ENCODE assay signal across 11 mouse cellular contexts in the genomic region with DNA sequence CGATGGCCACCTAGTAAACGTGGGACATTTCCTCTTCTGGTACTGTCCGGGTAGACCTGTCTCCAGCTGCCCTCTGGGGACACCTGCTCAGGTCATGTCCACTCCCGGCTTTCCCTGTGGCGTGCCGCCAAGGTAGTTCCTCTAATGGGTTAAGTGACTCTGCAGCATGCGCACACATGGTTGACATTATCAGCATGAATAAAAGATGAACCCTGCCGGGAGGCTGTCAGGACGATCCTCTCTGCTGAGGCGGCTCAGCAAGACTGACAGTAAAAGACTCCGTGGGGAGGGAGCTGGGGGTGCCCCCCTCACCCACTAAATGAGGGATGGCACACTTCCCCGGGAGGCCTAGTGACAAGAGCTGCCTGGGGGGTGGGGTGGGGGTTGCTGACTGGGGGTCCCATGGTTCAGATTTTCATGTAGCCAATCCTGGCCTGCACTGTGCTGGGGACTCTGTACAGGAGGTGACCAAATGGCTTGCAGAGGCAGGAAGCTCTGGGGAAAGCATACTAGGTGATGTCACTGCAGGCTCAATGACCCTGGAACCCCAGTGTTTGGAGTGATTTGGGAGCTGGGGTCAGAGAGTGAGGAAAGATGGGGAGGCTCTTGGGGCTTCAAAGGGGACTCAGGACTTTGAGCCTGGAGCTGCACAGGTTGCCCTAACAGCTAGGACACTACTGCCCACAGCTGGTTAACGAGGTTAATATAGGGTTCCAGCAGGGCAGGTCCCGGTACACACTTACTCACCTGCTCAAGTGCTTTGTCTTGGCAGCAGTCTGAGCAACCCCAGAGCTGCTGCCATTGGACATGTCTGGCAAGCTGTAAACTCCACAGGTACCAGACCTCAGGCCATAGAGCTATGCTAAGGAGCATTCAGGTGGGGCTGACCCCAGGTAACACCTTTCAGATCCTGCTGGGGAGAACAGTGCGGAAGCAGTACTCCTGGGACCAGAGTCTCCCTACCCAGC.
DNase-seq lines count a peak whose midpoint lies in the region; ATAC-seq lines count a peak whose summit lies in the region.
"Had no signal": no experiment of that assay in that cellular context is flagged by ENCODE, and none has a peak within 500 bp of the region (broad histone marks: within the 10 kb centered on the region; RNA-seq: fewer than 3 reads in every experiment).

No protein-coding gene starts in this region.

- 0 out of 2 replicates have a peak overlapping the region, but pooled peaks have one; percentile 2 for H3K9ac ChIP-seq in liver, embryonic 13.5 days
- no peak overlapping the region for H3K9ac ChIP-seq in liver, embryonic 11.5 days (ENCODE audit: low read depth, low read length)
- 0 out of 2 replicates have a peak overlapping the region, but pooled peaks have one; percentile 12 for H3K9ac ChIP-seq in limb, embryonic 12.5 days (replicated peaks)
- H3K9ac ChIP-seq in midbrain, embryonic 11.5 days (ENCODE audit: low read length), result no peak overlapping the region

- H3K27me3 ChIP-seq in liver, embryonic 13.5 days, result peaks cover 26% of the 10 kb centered on the region
- H3K27me3 ChIP-seq in liver, embryonic 11.5 days (replicated peaks; ENCODE audit: control insufficient read depth, insufficient read depth, low read length), result no peaks in the 10 kb centered on the region; the same call in 1 of the 2 replicates
- peaks cover 30% of the 10 kb centered on the region for H3K27me3 ChIP-seq in limb, embryonic 12.5 days
- no peaks in the 10 kb centered on the region for H3K27me3 ChIP-seq in midbrain, embryonic 11.5 days (ENCODE audit: control insufficient read depth, insufficient read depth, low read length)

- 43% methylated on average over 15 of the region's 15 CpGs for WGBS in liver, embryonic 13.5 days (ENCODE audit: insufficient replicate concordance)
- WGBS in liver, embryonic 11.5 days, result 57% methylated on average over 15 of the region's 15 CpGs
- 39% methylated on average over 15 of the region's 15 CpGs for WGBS in limb, embryonic 12.5 days
- 44% methylated on average over 15 of the region's 15 CpGs for WGBS in midbrain, embryonic 11.5 days

- H3K36me3 ChIP-seq in liver, embryonic 13.5 days, result no peaks in the 10 kb centered on the region
- no peaks in the 10 kb centered on the region for H3K36me3 ChIP-seq in liver, embryonic 11.5 days (ENCODE audit: control insufficient read depth, insufficient read depth, low read length)
- no peaks in the 10 kb centered on the region for H3K36me3 ChIP-seq in limb, embryonic 12.5 days
- H3K36me3 ChIP-seq in midbrain, embryonic 11.5 days (ENCODE audit: control insufficient read depth, insufficient read depth, low read length), result no peaks in the 10 kb centered on the region

- no peak overlapping the region for H3K4me3 ChIP-seq in liver, embryonic 13.5 days (replicated peaks)
- no peak overlapping the region for H3K4me3 ChIP-seq in liver, embryonic 11.5 days (ENCODE audit: low read depth, low read length)
- H3K4me3 ChIP-seq in limb, embryonic 12.5 days (replicated peaks), result no peak overlapping the region
- H3K4me3 ChIP-seq in midbrain, embryonic 11.5 days (ENCODE audit: low read depth, low read length), result no peak overlapping the region

- ATAC-seq in liver, embryonic 13.5 days (ENCODE audit: low read depth), result peak; percentile 25; the same call in 1 of the 2 replicates
- ATAC-seq in liver, embryonic 11.5 days (replicated peaks; ENCODE audit: low FRiP score), result no peak; the same call in 1 of the 2 replicates
- ATAC-seq in limb, embryonic 12.5 days (ENCODE audit: insufficient number of reproducible peaks, insufficient read depth, low FRiP score, low TSS enrichment, low read depth), result no peak
- peak; percentile 66 for ATAC-seq in midbrain, embryonic 11.5 days (ENCODE audit: low FRiP score)

- DNase-seq in liver, embryonic 13.5 days, result no peak
- DNase-seq in liver, embryonic 11.5 days (ENCODE audit: low spot score), result no peak
- DNase-seq in midbrain, embryonic 11.5 days (ENCODE audit: low spot score, missing footprints), result no peak
- DNase-seq in spleen, postnatal 36 days (ENCODE audit: low spot score in 2 of 2), result no peak
- no peak for DNase-seq in spleen, adult 12 weeks (ENCODE audit: low spot score)
- no peak for DNase-seq in left cerebral cortex, adult 11 months (ENCODE audit: low spot score)
- no peak for DNase-seq in right cerebral cortex, postnatal 14 days
- DNase-seq: cerebellum, adult 8-10 months; right cerebral cortex, postnatal 4 days; thymus, postnatal 36 days had no signal

- H3K4me1 ChIP-seq in liver, embryonic 13.5 days (replicated peaks), result peaks cover 42% of the 10 kb centered on the region
- H3K4me1 ChIP-seq in liver, embryonic 11.5 days (replicated peaks; ENCODE audit: control insufficient read depth, insufficient read depth, low read length), result peaks cover 28% of the 10 kb centered on the region
- H3K4me1 ChIP-seq in limb, embryonic 12.5 days (replicated peaks), result peaks cover 55% of the 10 kb centered on the region
- H3K4me1 ChIP-seq in midbrain, embryonic 11.5 days (ENCODE audit: control insufficient read depth, insufficient read depth, low read length), result peaks cover 24% of the 10 kb centered on the region

- no peak overlapping the region for H3K4me2 ChIP-seq in liver, embryonic 13.5 days
- H3K4me2 ChIP-seq in liver, embryonic 11.5 days, result no peak overlapping the region
- H3K4me2 ChIP-seq in limb, embryonic 12.5 days, result no peak overlapping the region
- no peak overlapping the region for H3K4me2 ChIP-seq in midbrain, embryonic 11.5 days

- H3K27ac ChIP-seq in liver, embryonic 13.5 days, result no peak overlapping the region
- no peak overlapping the region for H3K27ac ChIP-seq in liver, embryonic 11.5 days (ENCODE audit: low read depth, low read length)
- no peak overlapping the region for H3K27ac ChIP-seq in limb, embryonic 12.5 days
- peak overlapping the region; percentile 57 for H3K27ac ChIP-seq in midbrain, embryonic 11.5 days (ENCODE audit: low read depth, low read length)

- H3K9me3 ChIP-seq in liver, embryonic 13.5 days (replicated peaks), result no peaks in the 10 kb centered on the region
- H3K9me3 ChIP-seq in liver, embryonic 11.5 days (ENCODE audit: control insufficient read depth, low read length), result no peaks in the 10 kb centered on the region
- peaks cover 7% of the 10 kb centered on the region; the same call in 1 of the 2 replicates for H3K9me3 ChIP-seq in limb, embryonic 12.5 days
- H3K9me3 ChIP-seq in midbrain, embryonic 11.5 days (ENCODE audit: control insufficient read depth, low read length), result no peaks in the 10 kb centered on the region

Comparison
In these comparisons a context has a peak if more than half of its experiments do, and no peak if none do; other contexts are left out.
1. ATAC-seq: peak in liver, embryonic 13.5 days (single experiment) and midbrain, embryonic 11.5 days (single experiment); none in liver, embryonic 11.5 days (single experiment) and limb, embryonic 12.5 days (single experiment).
2. H3K9ac ChIP-seq: peak in liver, embryonic 13.5 days (single experiment) and limb, embryonic 12.5 days (single experiment); none in liver, embryonic 11.5 days (single experiment) and midbrain, embryonic 11.5 days (single experiment).